Mouse (Mus musculus) stomach, postnatal 0 days (tissue): ENCODE measurements at regions not wholly inside any gene's neighbourhood (a gene's known extent, or its start where the extent isn't known, plus 50 kb on each side); places are given as distances from the start of the nearest gene placed in this dataset.

ENCODE experiments used
- CTCF ChIP-seq: IDR thresholded peaks from 2 replicates; pipeline ENCODE4 v1.5.1; 2016; ENCODE audit warnings: antibody characterized with exemption, low read depth, mild to moderate bottlenecking, moderate library complexity
- EP300 ChIP-seq: optimal IDR thresholded peaks from 2 replicates; pipeline ENCODE3; 2016; ENCODE audit warnings: antibody characterized with exemption

DNA sequence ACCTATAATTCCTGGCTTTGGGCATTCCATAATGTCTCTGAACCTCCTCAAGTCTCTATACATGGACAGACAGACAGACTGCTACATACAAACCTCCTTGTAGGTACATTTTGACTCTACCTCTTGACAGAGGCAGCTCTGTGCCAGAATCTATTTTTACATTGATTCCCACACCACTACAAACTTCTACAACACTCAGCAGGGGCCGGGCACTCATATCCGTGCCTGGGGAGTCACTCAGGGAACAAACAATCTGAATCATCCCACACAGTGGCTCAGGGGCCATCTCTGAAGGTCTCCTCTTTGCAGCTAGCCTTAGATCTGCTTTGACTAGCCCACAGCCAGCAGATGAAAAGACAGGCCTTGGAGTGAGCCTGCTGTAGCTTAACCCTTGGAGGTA lies 221.9 kb upstream of the Cblb start:
- TF ChIP-seq CTCF (no peak), EP300 (no peak)
